Mouse (Mus musculus): Measurements from ENCODE around the gene Lpin3.

DNA sequence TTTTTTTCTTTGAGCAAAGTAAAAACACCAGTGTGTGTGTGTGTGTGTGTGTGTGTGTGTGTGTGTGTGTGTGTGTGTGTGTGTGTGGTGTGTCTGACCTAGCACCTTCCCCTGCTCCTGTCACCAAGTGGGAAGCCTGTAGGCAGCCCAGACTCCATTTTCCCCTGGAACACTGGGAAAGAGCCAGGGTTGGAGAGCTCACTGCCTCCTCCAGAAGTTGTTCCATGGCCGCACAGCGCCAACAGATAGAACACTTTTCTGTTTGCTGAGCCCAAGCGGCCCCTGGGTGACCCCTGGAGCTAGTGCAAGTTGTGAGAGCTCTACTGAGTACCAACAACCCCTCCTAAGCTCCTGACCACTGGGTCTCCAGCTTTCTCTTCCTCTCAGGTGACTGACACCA, 52.5 kb downstream of the Lpin3 start:
- TF ChIP-seq GATA1 (IDR thresholded peaks at IDR 0.05; ENCODE audit: borderline replicate concordance, low read length) (no peak), FLI1 (IDR thresholded peaks at IDR 0.05; ENCODE audit: low read length) (no peak)

Data from megakaryocyte, embryonic 14.5 days (primary cell).